Mouse (Mus musculus) brown adipose tissue, adult 24 weeks (tissue): ENCODE data around the gene Suox. TPM values are rescaled to one million over a fixed set of nuclear protein-coding genes. Genes with fewer than 3 reads are reported as not detected.
"Not testable (repeated sequence)": the region's sequence is repeated elsewhere in the genome, so short reads cannot be mapped to it uniquely, and the experiment has no call there.

Source experiments
- H3K27ac ChIP-seq: fragments of 200-500 bp; replicated peaks from 2 replicates; pipeline ENCODE4 v1.5.1; 2012; ENCODE audit warnings: low read depth, mild to moderate bottlenecking, low read length
- H3K4me1 ChIP-seq: fragments of 200-500 bp; 2 replicates; pipeline ENCODE4 v1.6.1; 2012; ENCODE audit warnings: low read length, mixed read lengths; ENCODE audit not compliant: control insufficient read depth, insufficient read depth, insufficient read length
- H3K4me3 ChIP-seq: fragments of 200-500 bp; 2 replicates; pipeline ENCODE4 v1.5.1; 2012; ENCODE audit warnings: low read depth, mild to moderate bottlenecking, low read length, moderate library complexity; ENCODE audit not compliant: insufficient read depth
- polyA plus RNA-seq: library from polyadenylated mRNA; stranded (reverse); fragments of >200 nt; gene quantifications from 2 replicates; pipeline ENCODE4 v1.2.4, GENCODE M21; 2012; ENCODE audit not compliant: missing spikeins, insufficient read depth, insufficient read length

Suox gene
- polyA plus RNA-seq, 1 experiment = 34.2 TPM

DNA sequence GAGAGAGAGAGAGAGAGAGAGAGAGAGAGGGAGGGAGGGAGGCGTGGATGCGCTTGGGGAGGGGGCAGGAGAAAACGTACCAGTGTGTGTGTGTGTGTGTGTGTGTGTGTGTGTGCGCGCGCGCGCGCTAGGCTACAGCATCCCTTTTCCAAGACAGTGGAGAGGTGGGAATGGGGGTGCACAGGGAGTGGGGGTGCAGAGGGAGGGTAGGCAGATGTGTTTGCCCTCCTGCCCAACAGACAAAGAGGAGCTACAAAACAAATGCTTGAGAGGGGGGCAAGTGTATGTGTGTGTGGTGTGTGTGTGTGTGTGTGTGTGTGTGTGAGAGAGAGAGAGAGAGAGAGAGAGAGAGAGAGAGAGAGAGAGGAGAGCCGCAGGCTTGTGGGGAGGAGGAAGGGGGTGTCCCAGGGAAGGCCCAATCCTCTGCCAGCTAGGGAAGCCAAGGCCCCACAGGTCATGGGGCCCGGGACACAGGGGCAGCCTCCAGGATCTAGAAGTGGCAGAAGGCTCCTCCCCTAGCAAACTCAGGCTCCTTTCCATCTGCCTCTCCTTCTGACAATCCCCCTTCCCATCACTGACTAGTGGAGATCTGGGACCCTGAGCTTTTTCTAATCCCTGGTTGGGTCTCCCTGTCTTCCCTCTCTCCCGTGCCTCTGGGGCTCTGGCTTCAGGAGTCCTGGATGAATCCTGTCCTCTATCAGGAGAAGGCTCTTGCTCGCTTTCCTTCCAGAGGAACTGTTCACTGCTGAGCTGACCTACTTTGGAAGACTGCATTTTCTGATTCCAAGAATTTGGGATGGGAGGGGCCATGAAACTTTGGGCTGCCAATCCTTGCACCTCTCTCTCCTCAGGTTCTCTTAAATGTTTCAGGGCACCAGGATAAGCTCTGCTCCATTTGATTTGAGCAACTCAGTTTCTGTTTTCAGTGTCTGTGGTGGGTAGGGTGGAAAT is 27.5 kb downstream of the Suox start:
- Histone ChIP-seq H3K4me3 (peak overlapping the region; percentile 58), H3K4me1 (no peaks in the 10 kb centered on the region), H3K27ac (peak overlapping the region; percentile 47)

DNA sequence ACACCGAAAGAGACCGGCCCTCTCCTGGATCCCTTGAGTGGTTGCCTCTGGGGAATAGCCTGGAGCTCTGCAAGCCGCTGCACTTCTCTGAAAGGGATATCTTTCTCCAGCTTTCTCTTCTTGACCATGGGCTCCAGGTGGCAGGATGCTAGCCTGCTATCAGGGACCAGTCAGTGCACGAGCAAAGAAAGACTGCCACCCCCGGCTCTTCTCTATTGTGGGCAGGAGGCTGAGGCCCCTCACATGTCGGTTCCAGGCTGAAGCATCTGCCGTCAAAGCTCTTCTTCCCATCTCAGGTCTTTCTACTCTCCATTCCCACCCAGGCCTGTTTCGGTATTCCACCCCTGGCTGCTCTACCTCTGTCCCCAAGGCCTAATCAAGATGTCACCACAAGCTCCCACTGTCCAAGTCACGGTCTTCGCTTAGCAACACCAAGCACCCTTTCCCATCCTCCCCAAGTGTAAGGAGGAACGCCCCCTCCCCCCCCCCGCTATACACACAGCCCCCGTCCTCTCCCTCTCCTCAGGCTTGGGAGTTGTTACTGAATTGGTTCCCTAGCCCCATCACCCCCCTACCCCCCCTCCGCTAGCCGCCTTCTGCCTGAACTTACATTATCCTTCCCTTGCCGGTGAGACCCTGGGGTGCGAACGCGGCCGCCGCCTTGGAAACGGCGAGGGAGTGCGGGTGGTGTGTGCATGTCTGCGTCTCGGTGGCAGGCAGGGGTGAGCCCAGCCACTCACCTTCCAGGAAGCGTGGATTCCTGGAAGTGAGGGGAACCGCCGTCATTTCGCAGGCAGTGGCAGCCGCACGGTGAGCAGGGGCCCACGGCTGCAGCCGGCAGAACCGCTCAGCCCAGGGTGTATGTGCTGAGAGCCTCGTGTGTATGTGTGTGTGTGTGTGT is 28.5 kb downstream of the Suox start, which contains the start of gene Ikzf4:
Gene Ikzf4 (minus strand): TSS at position 881 of the 901 bp plus-strand sequence.
- Histone ChIP-seq H3K27ac (peak within 1 kb of the TSS; percentile 47), H3K4me3 (peak within 1 kb of the TSS; percentile 58), H3K4me1 (no peaks in the 10 kb centered on the region)

GRCm38 (mm10) chr10:128642749-128643148 is 31.1 kb downstream of the Suox start:
- H3K27ac ChIP-seq = no peak overlapping the region
- no peak overlapping the region for H3K4me3 ChIP-seq
- H3K4me1 ChIP-seq = no peaks in the 10 kb centered on the region

- H3K4me3 ChIP-seq = no peak overlapping the region
- H3K4me1 ChIP-seq = no peaks in the 10 kb centered on the region
Observed at GRCm38 (mm10) chr10:128641871-128642270, 32.0 kb downstream of the Suox start.

DNA sequence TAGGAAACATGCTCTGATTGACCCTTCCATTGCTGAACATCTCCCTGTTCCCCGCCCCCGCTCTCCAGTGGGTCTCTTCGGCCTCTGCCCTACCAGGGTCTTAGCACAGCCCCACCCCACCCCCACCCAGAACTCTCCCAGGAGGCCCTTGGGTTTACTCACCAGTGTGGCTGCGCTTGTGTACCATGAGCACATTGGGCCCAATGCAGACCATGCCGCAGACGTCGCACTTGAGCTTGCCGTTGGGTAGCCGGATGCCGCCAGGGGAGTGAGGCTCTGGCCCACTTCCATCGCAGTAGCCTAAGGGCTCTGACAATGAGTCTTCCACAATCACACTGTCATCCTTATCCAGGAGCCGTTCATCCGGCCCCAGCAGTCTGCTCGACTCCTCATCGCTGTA is 33.0 kb downstream of the Suox start:
- no peaks in the 10 kb centered on the region for H3K4me1 ChIP-seq
- no peak overlapping the region for H3K4me3 ChIP-seq
- H3K27ac ChIP-seq = no peak overlapping the region

More at GRCm38 (mm10) chr10:128641871-128642270, 32.0 kb downstream of the Suox start:
- H3K27ac ChIP-seq = no peak overlapping the region

DNA sequence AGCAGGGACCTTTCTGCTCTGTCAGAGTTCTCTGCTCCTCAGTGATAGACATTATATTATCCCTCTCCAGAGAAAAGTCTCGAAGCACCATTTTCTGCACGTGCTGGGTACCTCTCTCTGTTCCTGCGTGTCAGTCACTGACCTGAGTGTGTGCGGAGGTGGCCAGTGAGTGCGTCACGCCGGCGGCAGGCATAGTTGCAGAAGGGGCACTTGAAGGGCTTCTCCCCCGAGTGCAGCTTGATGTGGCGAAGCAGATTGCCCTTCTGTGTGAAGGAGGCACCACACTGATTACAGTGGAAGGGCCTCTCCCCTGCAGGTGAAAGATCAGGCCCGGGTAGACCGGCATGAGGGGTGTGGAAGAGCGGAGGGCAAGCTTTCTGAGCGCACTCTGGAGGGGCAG is 33.9 kb downstream of the Suox start:
- no peak overlapping the region for H3K27ac ChIP-seq
- no peaks in the 10 kb centered on the region for H3K4me1 ChIP-seq
- no peak overlapping the region for H3K4me3 ChIP-seq

DNA sequence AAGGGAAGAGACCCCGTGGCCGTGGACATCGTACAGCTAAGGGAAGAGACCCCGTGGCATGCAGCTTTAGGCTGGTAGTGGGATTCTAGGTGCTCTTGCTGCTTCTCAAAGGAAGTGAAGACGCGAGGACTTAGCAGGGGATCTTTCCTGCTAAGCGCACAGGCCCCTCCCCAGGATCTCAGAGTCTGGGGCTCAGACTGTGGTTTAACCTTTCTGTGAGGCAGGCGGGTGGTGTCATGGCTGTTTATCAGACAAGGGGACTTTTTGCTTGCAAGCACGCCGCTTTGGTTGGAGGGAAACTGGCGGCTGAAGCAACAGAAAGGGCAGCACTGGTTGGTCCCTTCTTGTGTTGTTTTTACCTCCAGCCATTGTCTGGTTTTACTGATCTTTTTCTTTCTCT is 36.9 kb downstream of the Suox start:
- H3K4me3 ChIP-seq = no peak overlapping the region
- H3K27ac ChIP-seq = no peak overlapping the region

GRCm38 (mm10) chr10:128636561-128636960 is 37.3 kb downstream of the Suox start:
- Histone ChIP-seq H3K4me3 (no peak overlapping the region), H3K4me1 (no peaks in the 10 kb centered on the region), H3K27ac (no peak overlapping the region)

More for the DNA sequence above, 36.9 kb downstream of the Suox start:
- no peaks in the 10 kb centered on the region for H3K4me1 ChIP-seq

- no peak overlapping the region for H3K27ac ChIP-seq
- H3K4me3 ChIP-seq = no peak overlapping the region
- H3K4me1 ChIP-seq = no peaks in the 10 kb centered on the region
Observed at GRCm38 (mm10) chr10:128635697-128636096, 38.2 kb downstream of the Suox start.

GRCm38 (mm10) chr10:128631571-128631970 is 42.3 kb downstream of the Suox start:
- Histone ChIP-seq H3K27ac (no peak overlapping the region), H3K4me1 (no peaks in the 10 kb centered on the region), H3K4me3 (no peak overlapping the region)

DNA sequence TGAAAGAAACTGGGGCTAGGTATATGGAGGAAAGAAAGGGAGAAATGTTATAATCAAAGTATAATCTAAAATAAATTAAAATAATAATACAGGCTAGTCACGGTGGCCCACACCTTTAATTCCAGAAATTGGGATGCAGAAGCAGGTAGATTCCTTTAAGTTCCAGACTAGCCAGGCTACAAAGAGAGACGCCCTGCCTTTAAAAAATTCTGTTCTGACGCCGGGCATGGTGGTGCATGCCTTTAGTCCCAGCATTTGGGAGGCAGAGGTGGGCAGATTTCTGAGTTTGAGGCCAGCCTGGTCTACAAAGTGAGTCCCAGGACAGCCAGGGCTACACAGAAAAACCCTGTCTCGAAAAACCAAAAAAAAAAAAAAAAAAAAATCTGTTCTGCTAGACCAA is 43.6 kb downstream of the Suox start:
- not testable (repeated sequence) for H3K27ac ChIP-seq, H3K4me3 ChIP-seq, H3K4me1 ChIP-seq

GRCm38 (mm10) chr10:128629746-128630145 is 44.1 kb downstream of the Suox start:
- Histone ChIP-seq H3K4me1 (peaks cover 4% of the 10 kb centered on the region), H3K4me3 (no peak overlapping the region), H3K27ac (no peak overlapping the region)

DNA sequence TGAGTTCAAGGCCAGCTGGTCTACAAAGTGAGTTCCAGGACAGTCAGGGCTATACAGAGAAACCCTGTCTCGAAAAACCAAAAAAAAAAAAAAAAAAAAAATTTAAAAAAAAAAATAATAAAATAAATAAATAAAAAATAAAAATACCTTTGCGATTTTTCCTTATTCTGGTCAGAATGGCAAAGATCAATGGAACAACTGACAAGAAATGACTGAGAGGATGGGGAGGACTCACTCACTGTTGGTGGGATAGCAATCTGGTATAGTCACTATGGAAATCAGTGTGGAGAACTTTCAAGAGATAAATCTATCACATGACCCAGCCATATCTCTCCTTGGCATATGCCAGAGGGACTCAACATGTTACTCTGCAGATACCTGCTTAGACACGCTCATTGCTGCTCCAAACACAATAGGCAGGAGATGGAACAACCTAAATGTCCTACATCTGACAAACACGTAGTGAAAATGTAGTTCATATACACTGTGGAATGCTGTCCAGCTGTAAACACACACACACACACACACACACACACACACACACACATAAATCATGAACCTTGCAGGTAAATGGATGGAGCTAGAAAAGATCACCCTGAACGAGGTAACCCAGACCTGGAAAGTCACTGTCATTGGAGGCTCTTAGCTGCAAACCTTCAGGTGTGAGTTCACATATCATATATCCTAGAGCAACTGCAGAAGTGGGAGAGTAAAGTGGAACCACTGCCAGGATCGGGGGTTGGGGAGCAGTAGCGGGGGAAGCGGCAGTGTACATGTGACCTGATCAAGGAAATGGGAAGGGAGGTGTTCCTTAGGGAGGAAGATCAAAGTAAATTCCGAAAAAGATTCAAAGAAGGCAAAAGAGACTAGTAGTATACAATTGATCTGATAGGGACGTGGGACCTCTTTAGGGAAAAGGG is 46.2 kb downstream of the Suox start:
- Histone ChIP-seq H3K27ac (no peak overlapping the region), H3K4me1 (peaks cover 4% of the 10 kb centered on the region), H3K4me3 (no peak overlapping the region)
